22 mouse cellular contexts compared by ENCODE assay signal in genomic region chr7:83904831-83905230, GRCm38 (mm10). TPM values are rescaled to one million over a fixed set of nuclear protein-coding genes. Genes with fewer than 3 reads are reported as not detected.
DNase-seq lines count a peak whose midpoint lies in the region; ATAC-seq and TF ChIP-seq lines count a peak whose summit lies in the region.
"Had no signal": no experiment of that assay in that cellular context is flagged by ENCODE, and none has a peak within 500 bp of the region (broad histone marks: within the 10 kb centered on the region; RNA-seq: fewer than 3 reads in every experiment).

No protein-coding gene starts in this region.

- no peaks in the 10 kb centered on the region for H3K79me2 ChIP-seq in MEL (ENCODE audit: control insufficient read depth, insufficient read depth, low read length, poor library complexity)

- WGBS in cerebellum, adult 2 months: 96% methylated on average over 3 of the region's 3 CpGs

- H3K4me1 ChIP-seq in MEL (ENCODE audit: control insufficient read depth in 1 of 2, insufficient read depth in 2 of 2, low read length in 2 of 2): peaks cover 2 to 5% of the 10 kb centered on the region in 2 experiments
- H3K4me1 ChIP-seq in cerebellum, adult 2 months (ENCODE audit: control insufficient read depth, insufficient read depth, low read length): no peaks in the 10 kb centered on the region; the same call in 1 of the 2 replicates
- H3K4me1 ChIP-seq: forebrain, embryonic 10.5 days; forebrain, embryonic 13.5 days; hindbrain, embryonic 10.5 days had no signal

- no peaks in the 10 kb centered on the region for H3K9me3 ChIP-seq in MEL (replicated peaks; ENCODE audit: insufficient read depth, low read length)
- H3K9me3 ChIP-seq: forebrain, embryonic 13.5 days had no signal

- ATAC-seq in common myeloid progenitor, adult 5-6 weeks (replicated peaks; ENCODE audit: low read depth, poor library complexity, severe bottlenecking): peak; percentile 96
- peak; percentile 21 for ATAC-seq in megakaryocyte, adult 5-6 weeks (ENCODE audit: poor library complexity, severe bottlenecking)
- ATAC-seq: forebrain, embryonic 13.5 days; forebrain, embryonic 16.5 days; hindbrain, postnatal 0 days; inflammation-experienced regulatory T-cells, adult 6 months; intestine, embryonic 16.5 days had no signal

- DNase-seq in MEL (ENCODE audit: low read depth, low spot score): peak; percentile 43
- no peak for DNase-seq in cerebellum, postnatal 14 days
- no peak for DNase-seq in cerebellum, adult 2 months
- no peak for DNase-seq in kidney, postnatal 14 days
- DNase-seq: adrenal gland, adult 2 months; adrenal gland, postnatal 14 days; cerebellum, adult 18-20 months; cerebellum, adult 9-11 months; cerebellum, postnatal 36 days; gastrocnemius, adult 2 months; gastrocnemius, postnatal 14 days; kidney, adult 18-20 months had no signal

- peaks cover 0 to 3% of the 10 kb centered on the region in 2 experiments; a peak in 1 of 4 replicates for H3K36me3 ChIP-seq in MEL (ENCODE audit: control insufficient read depth in 1 of 2, insufficient read depth in 2 of 2, low read length in 2 of 2)

- no peak for TF ChIP-seq CTCF in MEL (IDR thresholded peaks at IDR 0.05 in 2 of 3, conservative IDR thresholded peaks at IDR 0.05 in 1 of 3; ENCODE audit: control insufficient read depth in 1 of 3, insufficient read depth in 1 of 3, low read depth in 2 of 3, low read length in 3 of 3, poor library complexity in 1 of 3, severe bottlenecking in 1 of 3)
- no peak for TF ChIP-seq CTCF in cerebellum, adult 2 months (IDR thresholded peaks at IDR 0.05; ENCODE audit: borderline replicate concordance, insufficient read depth, low read depth, low read length)

- H3K27me3 ChIP-seq in MEL (ENCODE audit: control insufficient read depth in 1 of 2, insufficient read depth in 2 of 2, low read length in 2 of 2): no peaks in the 10 kb centered on the region; a peak in 1 of 4 replicates
- no peaks in the 10 kb centered on the region for H3K27me3 ChIP-seq in cerebellum, adult 2 months (ENCODE audit: control insufficient read depth, insufficient read depth, low read length)
- H3K27me3 ChIP-seq: forebrain, embryonic 13.5 days had no signal

- H3K27ac ChIP-seq in MEL (ENCODE audit: control insufficient read depth, low read depth, low read length): no peak overlapping the region
- H3K27ac ChIP-seq in cerebellum, adult 2 months (ENCODE audit: insufficient read depth, low read length): no peak overlapping the region
- H3K27ac ChIP-seq: forebrain, embryonic 10.5 days; forebrain, embryonic 13.5 days; gastrocnemius, adult 2 months; hindbrain, embryonic 10.5 days; hindbrain, embryonic 14.5 days; hindbrain, postnatal 0 days had no signal

- no peak for TF ChIP-seq POLR2A in MEL (IDR thresholded peaks at IDR 0.05; ENCODE audit: control insufficient read depth in 1 of 2, insufficient read depth in 1 of 2, low read depth in 1 of 2, low read length in 2 of 2, poor library complexity in 1 of 2)
- no peak for TF ChIP-seq POLR2A in cerebellum, adult 2 months (IDR thresholded peaks at IDR 0.05; ENCODE audit: borderline replicate concordance, insufficient read depth, low read length)

- TF ChIP-seq EP300 in MEL (IDR thresholded peaks at IDR 0.05; ENCODE audit: low read depth in 1 of 2, low read length in 2 of 2): no peak

- TF ChIP-seq RAD21 in MEL (IDR thresholded peaks at IDR 0.05; ENCODE audit: low read depth, low read length): no peak

- no peak overlapping the region for H3K4me3 ChIP-seq in MEL (ENCODE audit: control insufficient read depth in 1 of 2, insufficient read depth in 1 of 2, low read depth in 2 of 2, low read length in 2 of 2)
- no peak overlapping the region for H3K4me3 ChIP-seq in cerebellum, adult 2 months (replicated peaks; ENCODE audit: insufficient read depth, low read depth, low read length)
- H3K4me3 ChIP-seq: forebrain, embryonic 10.5 days; forebrain, embryonic 13.5 days; gastrocnemius, adult 2 months; hindbrain, embryonic 10.5 days had no signal

- no peak overlapping the region for H3K9ac ChIP-seq in MEL (ENCODE audit: control insufficient read depth, low read depth, low read length, poor library complexity, severe bottlenecking)
- H3K9ac ChIP-seq: forebrain, embryonic 13.5 days; hindbrain, embryonic 14.5 days had no signal

TF ChIP-seq in MEL, 35 proteins besides CTCF, POLR2A, EP300 and RAD21:
- TF ChIP-seq USF2 (IDR thresholded peaks at IDR 0.05; ENCODE audit: borderline replicate concordance in 1 of 2, insufficient read depth in 1 of 2, low read depth in 1 of 2, low read length in 2 of 2) (no peak), ZMIZ1 (IDR thresholded peaks at IDR 0.05; ENCODE audit: low read depth, low read length) (no peak), TCF12 (IDR thresholded peaks at IDR 0.05; ENCODE audit: low read depth, low read length) (no peak), GATA1 (IDR thresholded peaks at IDR 0.05; ENCODE audit: low read depth, low read length) (no peak), MYC (IDR thresholded peaks at IDR 0.05; ENCODE audit: low read depth, low read length) (no peak), NELFE (IDR thresholded peaks at IDR 0.05; ENCODE audit: low read depth, low read length) (no peak), TBP (IDR thresholded peaks at IDR 0.05; ENCODE audit: low read depth, low read length) (no peak), KAT2A (conservative IDR thresholded peaks at IDR 0.05; ENCODE audit: low read depth, low read length) (no peak), MXI1 (IDR thresholded peaks at IDR 0.05; ENCODE audit: low read depth, low read length) (no peak), MAZ (IDR thresholded peaks at IDR 0.05; ENCODE audit: low read depth, low read length) (no peak), CHD2 (IDR thresholded peaks at IDR 0.05; ENCODE audit: low read length) (no peak), MEF2A (IDR thresholded peaks at IDR 0.05; ENCODE audit: extremely low read depth, insufficient replicate concordance, low read depth, low read length, poor library complexity, severe bottlenecking) (no peak), BHLHE40 (IDR thresholded peaks at IDR 0.05; ENCODE audit: borderline replicate concordance, low read depth, low read length) (no peak), JUND (IDR thresholded peaks at IDR 0.05; ENCODE audit: low read depth, low read length) (no peak), MAFK (IDR thresholded peaks at IDR 0.05; ENCODE audit: borderline replicate concordance, low read depth, low read length) (no peak), MAX (IDR thresholded peaks at IDR 0.05; ENCODE audit: low read length) (no peak), SMC3 (IDR thresholded peaks at IDR 0.05; ENCODE audit: low read depth, low read length) (no peak), ZC3H11A (IDR thresholded peaks at IDR 0.05; ENCODE audit: low read depth, low read length) (no peak)

RNA-seq across cellular contexts. Expression of gene Mesd, which starts 20.6 kb away (rescaled TPM):
- total RNA-seq in MEL (2012; rRNA removed): 75.8 and 83.3 TPM in 2 replicates
- polyA plus RNA-seq in MEL (2012; ENCODE audit: insufficient read depth in 1 of 2, insufficient read length in 2 of 2, low read depth in 1 of 2, low replicate concordance in 2 of 2, missing spikeins in 1 of 2): 100 to 1,000 TPM in 1 of 2 experiments, 10 to 100 TPM in 1; 64.5 to 135 TPM
- 37.7 and 47.8 TPM in 2 replicates for total RNA-seq in common myeloid progenitor, adult 5-6 weeks (2017)
- total RNA-seq in megakaryocyte, adult 5-6 weeks (2015): 16.9 and 18.4 TPM in 2 replicates
- 24.3 and 25.8 TPM in 2 replicates for total RNA-seq in megakaryocyte, adult 5-6 weeks (2017)
- polyA plus RNA-seq in cerebellum, adult 2 months (2012; rRNA removed): 34.6 and 35.1 TPM in 2 replicates

RNA-seq across cellular contexts. Expression of gene Tlnrd1, which starts 20.7 kb away (rescaled TPM):
- 7.5 and 8.8 TPM in 2 replicates for total RNA-seq in MEL (2012; rRNA removed)
- 10 to 100 TPM in 1 of 2 experiments, not detected in 1; 18.0 TPM for polyA plus RNA-seq in MEL (2012; ENCODE audit: insufficient read depth in 1 of 2, insufficient read length in 2 of 2, low read depth in 1 of 2, low replicate concordance in 2 of 2, missing spikeins in 1 of 2)
- 4.8 and 7.2 TPM in 2 replicates for total RNA-seq in common myeloid progenitor, adult 5-6 weeks (2017)
- 13.8 and 14.3 TPM in 2 replicates for total RNA-seq in megakaryocyte, adult 5-6 weeks (2015)
- total RNA-seq in megakaryocyte, adult 5-6 weeks (2017): 5.7 and 10.5 TPM in 2 replicates
- polyA plus RNA-seq in cerebellum, adult 2 months (2012; rRNA removed): 23.4 and 25.2 TPM in 2 replicates
